Comparison of ENCODE assay signal across 13 mouse cellular contexts in the genomic region with DNA sequence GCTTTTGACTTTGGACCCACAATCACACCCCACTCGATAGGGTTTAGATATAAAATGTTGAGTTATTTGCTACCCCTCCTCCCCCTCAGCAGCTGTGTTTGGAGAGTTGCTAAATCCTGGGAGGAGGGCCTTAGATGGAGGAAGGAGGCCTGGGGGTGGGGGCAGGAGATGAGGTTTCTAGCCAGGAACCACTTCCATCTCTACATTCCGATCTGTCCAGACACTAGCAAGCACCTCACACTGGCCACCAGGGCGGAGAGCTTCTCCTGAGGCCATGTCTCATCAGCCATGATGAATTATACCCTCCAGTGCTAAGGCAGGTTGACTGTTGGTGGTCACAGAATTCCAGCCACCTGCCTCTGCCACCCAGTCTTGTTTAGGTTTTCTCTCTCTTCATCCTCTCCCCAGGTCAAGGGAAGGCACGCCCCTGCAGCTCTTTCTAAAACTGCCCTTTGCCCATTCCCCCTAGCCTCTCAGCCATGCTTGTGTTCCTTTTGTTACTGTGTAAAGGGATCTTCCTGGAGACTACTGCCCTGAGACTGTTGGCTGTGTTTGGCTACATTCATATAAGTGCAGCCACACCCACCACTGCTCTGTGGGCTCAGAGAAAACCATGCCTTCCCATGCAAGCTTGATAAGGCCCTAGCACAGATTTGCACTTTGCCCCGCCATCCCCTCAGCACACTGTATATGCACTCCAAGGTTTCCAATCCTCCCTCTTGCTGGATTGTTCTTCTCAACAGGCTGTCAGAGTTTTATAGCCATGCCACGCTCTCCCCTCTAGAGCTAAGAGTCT.
DNase-seq lines count a peak whose midpoint lies in the region; ATAC-seq lines count a peak whose summit lies in the region.
"Had no signal": no experiment of that assay in that cellular context is flagged by ENCODE, and none has a peak within 500 bp of the region (broad histone marks: within the 10 kb centered on the region; RNA-seq: fewer than 3 reads in every experiment).

No protein-coding gene starts in this region.

- H3K9me3 ChIP-seq in hindbrain, embryonic 10.5 days: no peaks in the 10 kb centered on the region
- no peaks in the 10 kb centered on the region for H3K9me3 ChIP-seq in hindbrain, embryonic 11.5 days (ENCODE audit: control insufficient read depth, low read length)
- H3K9me3 ChIP-seq in lung, embryonic 16.5 days (ENCODE audit: control insufficient read depth, low read length): no peaks in the 10 kb centered on the region
- no peaks in the 10 kb centered on the region for H3K9me3 ChIP-seq in intestine, embryonic 16.5 days (ENCODE audit: control insufficient read depth, low read length)
- no peaks in the 10 kb centered on the region for H3K9me3 ChIP-seq in stomach, embryonic 14.5 days (ENCODE audit: control insufficient read depth, low read depth, low read length)
- no peaks in the 10 kb centered on the region for H3K9me3 ChIP-seq in neural tube, embryonic 15.5 days (replicated peaks)
- H3K9me3 ChIP-seq: forebrain, embryonic 13.5 days had no signal

- peaks cover 20% of the 10 kb centered on the region for H3K4me1 ChIP-seq in hindbrain, embryonic 10.5 days (replicated peaks)
- no peaks in the 10 kb centered on the region for H3K4me1 ChIP-seq in hindbrain, embryonic 11.5 days (replicated peaks; ENCODE audit: control insufficient read depth, insufficient read depth, low read length)
- peaks cover 27% of the 10 kb centered on the region for H3K4me1 ChIP-seq in lung, embryonic 16.5 days (replicated peaks; ENCODE audit: control insufficient read depth, insufficient read depth, low read length)
- H3K4me1 ChIP-seq in intestine, embryonic 16.5 days (ENCODE audit: control insufficient read depth, insufficient read depth, low read length): peaks cover 20% of the 10 kb centered on the region
- peaks cover 8% of the 10 kb centered on the region; the same call in 1 of the 2 replicates for H3K4me1 ChIP-seq in stomach, embryonic 14.5 days (ENCODE audit: control insufficient read depth, insufficient read depth, low read length)
- H3K4me1 ChIP-seq in neural tube, embryonic 15.5 days: peaks cover 4% of the 10 kb centered on the region; the same call in 1 of the 2 replicates
- H3K4me1 ChIP-seq: forebrain, embryonic 13.5 days had no signal

- no peak overlapping the region for H3K9ac ChIP-seq in hindbrain, embryonic 11.5 days (ENCODE audit: low read depth, low read length)
- no peak overlapping the region for H3K9ac ChIP-seq in lung, embryonic 16.5 days (ENCODE audit: low read length)
- H3K9ac ChIP-seq in intestine, embryonic 16.5 days (ENCODE audit: low read depth, low read length): no peak overlapping the region; the same call in 1 of the 2 replicates
- no peak overlapping the region for H3K9ac ChIP-seq in stomach, embryonic 14.5 days (replicated peaks; ENCODE audit: low read depth, low read length)
- H3K9ac ChIP-seq in neural tube, embryonic 15.5 days (replicated peaks): no peak overlapping the region
- H3K9ac ChIP-seq: forebrain, embryonic 13.5 days had no signal

- WGBS in hindbrain, embryonic 10.5 days: 80% methylated on average over 6 of the region's 6 CpGs
- 76% methylated on average over 6 of the region's 6 CpGs for WGBS in hindbrain, embryonic 11.5 days
- WGBS in lung, embryonic 16.5 days: 36% methylated on average over 6 of the region's 6 CpGs
- 39% methylated on average over 6 of the region's 6 CpGs for WGBS in intestine, embryonic 16.5 days
- WGBS in stomach, embryonic 14.5 days: 42% methylated on average over 6 of the region's 6 CpGs
- WGBS in neural tube, embryonic 15.5 days: 77% methylated on average over 6 of the region's 6 CpGs

- ATAC-seq in hindbrain, embryonic 11.5 days (ENCODE audit: low FRiP score): no peak
- ATAC-seq in lung, embryonic 16.5 days (ENCODE audit: low read depth): peak; percentile 53
- peak; percentile 96 for ATAC-seq in intestine, embryonic 16.5 days
- ATAC-seq in stomach, embryonic 14.5 days (ENCODE audit: insufficient number of reproducible peaks, insufficient read depth, low FRiP score, low read depth): peak; percentile 77
- no peak for ATAC-seq in neural tube, embryonic 15.5 days (ENCODE audit: low FRiP score)
- ATAC-seq: forebrain, embryonic 13.5 days had no signal

- no peaks in the 10 kb centered on the region for H3K36me3 ChIP-seq in hindbrain, embryonic 10.5 days
- H3K36me3 ChIP-seq in hindbrain, embryonic 11.5 days (ENCODE audit: control insufficient read depth, insufficient read depth, low read length): no peaks in the 10 kb centered on the region
- H3K36me3 ChIP-seq in lung, embryonic 16.5 days (ENCODE audit: control insufficient read depth, insufficient read depth, low read length): no peaks in the 10 kb centered on the region
- no peaks in the 10 kb centered on the region for H3K36me3 ChIP-seq in intestine, embryonic 16.5 days (ENCODE audit: control insufficient read depth, insufficient read depth, low read length)
- H3K36me3 ChIP-seq in stomach, embryonic 14.5 days (ENCODE audit: control insufficient read depth, insufficient read depth, low read length): no peaks in the 10 kb centered on the region
- no peaks in the 10 kb centered on the region for H3K36me3 ChIP-seq in neural tube, embryonic 15.5 days
- H3K36me3 ChIP-seq: G1E had no signal

- no peak overlapping the region for H3K4me2 ChIP-seq in hindbrain, embryonic 11.5 days (replicated peaks; ENCODE audit: low read depth, low read length)
- H3K4me2 ChIP-seq in lung, embryonic 16.5 days (ENCODE audit: low read depth, low read length): no peak overlapping the region
- H3K4me2 ChIP-seq in intestine, embryonic 16.5 days (ENCODE audit: low read depth, low read length): no peak overlapping the region
- no peak overlapping the region for H3K4me2 ChIP-seq in stomach, embryonic 14.5 days (replicated peaks; ENCODE audit: low read depth, low read length)
- H3K4me2 ChIP-seq in neural tube, embryonic 15.5 days: no peak overlapping the region
- H3K4me2 ChIP-seq: forebrain, embryonic 13.5 days had no signal

- no peak for DNase-seq in hindbrain, embryonic 10.5 days (ENCODE audit: low spot score)
- DNase-seq in hindbrain, embryonic 11.5 days (ENCODE audit: low spot score): no peak
- DNase-seq in lung, postnatal 10 days: no peak
- DNase-seq in cerebellum, adult 9-11 months: no peak
- DNase-seq: gastrocnemius, postnatal 10 days; kidney, postnatal 14 days; right cerebral cortex, postnatal 14 days had no signal

- no peaks in the 10 kb centered on the region for H3K27me3 ChIP-seq in hindbrain, embryonic 10.5 days (ENCODE audit: insufficient read depth, poor library complexity, severe bottlenecking)
- no peaks in the 10 kb centered on the region for H3K27me3 ChIP-seq in hindbrain, embryonic 11.5 days (ENCODE audit: control insufficient read depth, insufficient read depth, low read length)
- no peaks in the 10 kb centered on the region for H3K27me3 ChIP-seq in lung, embryonic 16.5 days (ENCODE audit: control insufficient read depth, insufficient read depth, low read depth, low read length)
- H3K27me3 ChIP-seq in intestine, embryonic 16.5 days (replicated peaks; ENCODE audit: control insufficient read depth, insufficient read depth, low read length): no peaks in the 10 kb centered on the region
- no peaks in the 10 kb centered on the region for H3K27me3 ChIP-seq in stomach, embryonic 14.5 days (ENCODE audit: control insufficient read depth, insufficient read depth, low read length)
- H3K27me3 ChIP-seq in neural tube, embryonic 15.5 days (replicated peaks): no peaks in the 10 kb centered on the region
- H3K27me3 ChIP-seq: forebrain, embryonic 13.5 days had no signal

- no peak overlapping the region for H3K4me3 ChIP-seq in hindbrain, embryonic 10.5 days
- no peak overlapping the region for H3K4me3 ChIP-seq in hindbrain, embryonic 11.5 days (ENCODE audit: low read depth, low read length)
- H3K4me3 ChIP-seq in lung, embryonic 16.5 days (ENCODE audit: low read length): no peak overlapping the region
- no peak overlapping the region for H3K4me3 ChIP-seq in intestine, embryonic 16.5 days (ENCODE audit: low read length)
- H3K4me3 ChIP-seq in stomach, embryonic 14.5 days (ENCODE audit: low read depth, low read length): no peak overlapping the region
- no peak overlapping the region for H3K4me3 ChIP-seq in neural tube, embryonic 15.5 days (replicated peaks)
- H3K4me3 ChIP-seq: forebrain, embryonic 13.5 days had no signal

- H3K27ac ChIP-seq in hindbrain, embryonic 10.5 days: peak overlapping the region; percentile 40; the same call in 1 of the 2 replicates
- H3K27ac ChIP-seq in hindbrain, embryonic 11.5 days (ENCODE audit: low read depth, low read length): no peak overlapping the region
- peak overlapping the region; percentile 79 for H3K27ac ChIP-seq in lung, embryonic 16.5 days (ENCODE audit: low read length)
- peak overlapping the region; percentile 83 for H3K27ac ChIP-seq in intestine, embryonic 16.5 days (ENCODE audit: low read length)
- no peak overlapping the region for H3K27ac ChIP-seq in stomach, embryonic 14.5 days (ENCODE audit: low read length)
- no peak overlapping the region for H3K27ac ChIP-seq in neural tube, embryonic 15.5 days (replicated peaks)
- H3K27ac ChIP-seq: forebrain, embryonic 13.5 days had no signal

Comparison
In these comparisons a context has a peak if more than half of its experiments do, and no peak if none do; other contexts are left out.
1. H3K27ac ChIP-seq: peak in hindbrain, embryonic 10.5 days (single experiment), lung, embryonic 16.5 days (single experiment) and intestine, embryonic 16.5 days (single experiment); none in hindbrain, embryonic 11.5 days (single experiment), stomach, embryonic 14.5 days (single experiment) and neural tube, embryonic 15.5 days (single experiment).
2. ATAC-seq: peak in lung, embryonic 16.5 days (single experiment), intestine, embryonic 16.5 days (single experiment) and stomach, embryonic 14.5 days (single experiment); none in hindbrain, embryonic 11.5 days (single experiment) and neural tube, embryonic 15.5 days (single experiment).